Mouse (Mus musculus) lung, embryonic 14.5 days (tissue): ENCODE measurements around the gene G6pc3. TPM values are rescaled to one million over a fixed set of nuclear protein-coding genes. Genes with fewer than 3 reads are reported as not detected.

Source experiments
- ATAC-seq: fragments of 200-750 bp; cut with Nextera tagmentation; 2 replicates; pipeline ENCODE4 v1.8.0; 2017; ENCODE audit warnings: mild to moderate bottlenecking, moderate TSS enrichment, moderate library complexity; ENCODE audit not compliant: insufficient read depth
- DNase-seq: peaks from one replicate; pipeline ENCODE4 v3.0.0-alpha.2; 2015
- H3K27ac ChIP-seq: fragments of 300-500 bp; sonication (generic); 2 replicates; pipeline ENCODE4 v1.5.1; 2014; ENCODE audit warnings: low read depth, mild to moderate bottlenecking, moderate library complexity
- H3K27me3 ChIP-seq: fragments of 300-500 bp; sonication (generic); 2 replicates; pipeline ENCODE4 v1.6.1; 2014; ENCODE audit warnings: low read length, control low read depth; ENCODE audit not compliant: insufficient read depth
- H3K36me3 ChIP-seq: fragments of 300-500 bp; sonication (generic); 2 replicates; pipeline ENCODE4 v1.6.1; 2014; ENCODE audit warnings: control low read depth; ENCODE audit not compliant: insufficient read depth
- H3K4me1 ChIP-seq: fragments of 300-500 bp; sonication (generic); 2 replicates; pipeline ENCODE4 v1.6.1; 2014; ENCODE audit warnings: antibody characterized with exemption, control low read depth; ENCODE audit not compliant: insufficient read depth
- H3K4me2 ChIP-seq: fragments of 300-500 bp; sonication (generic); 2 replicates; pipeline ENCODE4 v1.6.1; 2014; ENCODE audit warnings: mild to moderate bottlenecking
- H3K4me3 ChIP-seq: fragments of 300-500 bp; sonication (generic); 2 replicates; pipeline ENCODE4 v1.5.1; 2014; ENCODE audit warnings: low read depth, low read length
- H3K9ac ChIP-seq: fragments of 300-500 bp; sonication (generic); 2 replicates; pipeline ENCODE4 v1.6.1; 2014
- H3K9me3 ChIP-seq: fragments of 300-500 bp; sonication (generic); 2 replicates; pipeline ENCODE4 v1.6.1; 2016; ENCODE audit warnings: low read depth, low read length, control low read depth
- CTCF ChIP-seq: IDR thresholded peaks from 2 replicates; pipeline ENCODE4 v1.5.1; 2016; ENCODE audit warnings: antibody characterized with exemption, low read depth
- WGBS: fragments of 180-500 bp; shearing (Covaris S2); extraction: QIAGEN DNeasy Blood & Tissue Kit; methylation state at CpG from one replicate; pipeline ENCODE4 v1.1.7; 2014; 5-methylcytosine and 5-hydroxymethylcytosine counted together
- polyA plus RNA-seq: library from polyadenylated mRNA; unstranded; fragments of >200 nt; fragmentation: Nextera tagmentation; extraction: Ambion mirVana; gene quantifications from 2 replicates; pipeline ENCODE4 v1.2.1, GENCODE M21; 2014

Gene G6pc3
- polyA plus RNA-seq, result 31.0 and 34.5 TPM in 2 replicates

- Histone ChIP-seq H3K27me3 (no peaks in the 10 kb centered on the region), H3K9ac (peak within 1 kb of the TSS; percentile 60), H3K36me3 (peaks cover 27% of the 10 kb centered on the region), H3K4me3 (peak within 1 kb of the TSS; percentile 54), H3K9me3 (no peaks in the 10 kb centered on the region), H3K27ac (no peak within 1 kb of the TSS; the same call in 1 of the 2 replicates), H3K4me1 (peaks cover 6% of the 10 kb centered on the region), H3K4me2 (peak within 1 kb of the TSS; percentile 92)
- DNase-seq (peak; percentile 95), ATAC-seq (peak; percentile 87)
- no peak for TF ChIP-seq CTCF
- WGBS, result under 1% methylated on average over 50 of the region's 50 CpGs
Observed at GRCm38 (mm10) chr11:102189461-102190436, at the start of gene G6pc3. Gene G6pc3 (plus strand): TSS chr11:102189620.

- no peaks in the 10 kb centered on the region for H3K9me3 ChIP-seq
- DNase-seq (peak; percentile 86), ATAC-seq (no peak)
- H3K4me1 ChIP-seq, result no peaks in the 10 kb centered on the region
- H3K4me3 ChIP-seq, result no peak overlapping the region
- H3K36me3 ChIP-seq, result no peaks in the 10 kb centered on the region
- TF ChIP-seq CTCF, result peak; percentile 86
- H3K4me2 ChIP-seq, result no peak overlapping the region
- no peak overlapping the region for H3K27ac ChIP-seq
- peaks cover 13% of the 10 kb centered on the region for H3K27me3 ChIP-seq
- WGBS, result 3% methylated on average over 5 of the region's 5 CpGs
- no peak overlapping the region for H3K9ac ChIP-seq
Observed at GRCm38 (mm10) chr11:102140508-102140907, 48.9 kb upstream of the G6pc3 start.

DNA sequence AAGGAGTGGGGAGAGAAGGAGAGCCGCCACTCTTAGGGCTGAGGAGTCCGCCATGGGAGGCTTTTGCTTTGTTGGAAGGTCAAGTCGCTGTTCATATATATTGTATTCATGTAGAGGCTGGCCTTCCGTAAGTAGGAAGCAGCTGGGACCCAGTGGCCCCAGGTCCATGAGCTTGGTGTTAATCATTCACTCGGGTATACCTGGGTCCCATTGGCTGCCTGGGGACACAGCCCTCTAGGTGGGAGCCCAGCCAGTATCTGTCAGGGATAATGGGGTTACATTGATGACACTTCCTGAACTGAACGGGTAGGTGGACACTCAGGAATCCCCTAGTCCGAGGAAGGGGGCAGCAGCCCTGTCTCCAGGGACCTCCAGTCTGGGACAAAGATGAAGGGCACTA, 47.1 kb upstream of the G6pc3 start:
- Histone ChIP-seq H3K4me1 (peaks cover 4% of the 10 kb centered on the region; the same call in 1 of the 2 replicates), H3K36me3 (no peaks in the 10 kb centered on the region), H3K4me2 (no peak overlapping the region), H3K9me3 (no peaks in the 10 kb centered on the region), H3K4me3 (no peak overlapping the region), H3K27ac (no peak overlapping the region), H3K27me3 (peaks cover 31% of the 10 kb centered on the region), H3K9ac (no peak overlapping the region)
- ATAC-seq (no peak), DNase-seq (no peak)
- 48% methylated on average over 7 of the region's 7 CpGs for WGBS
- TF ChIP-seq CTCF, result no peak

GRCm38 (mm10) chr11:102144957-102145470, 44.4 kb upstream of the G6pc3 start:
- WGBS, result 20% methylated on average over 13 of the region's 13 CpGs
- Histone ChIP-seq H3K36me3 (no peaks in the 10 kb centered on the region), H3K4me2 (peak overlapping the region; percentile 59), H3K9me3 (no peaks in the 10 kb centered on the region), H3K27me3 (peaks cover 51% of the 10 kb centered on the region), H3K27ac (no peak overlapping the region), H3K4me3 (peak overlapping the region; percentile 31), H3K4me1 (peaks cover 4% of the 10 kb centered on the region; the same call in 1 of the 2 replicates), H3K9ac (no peak overlapping the region)
- ATAC-seq (no peak), DNase-seq (no peak)
- no peak for TF ChIP-seq CTCF

GRCm38 (mm10) chr11:102145471-102146001, 43.9 kb upstream of the G6pc3 start, which contains the start of gene Nags:
Gene Nags (plus strand): TSS chr11:102145513.
- Histone ChIP-seq H3K4me1 (peaks cover 4% of the 10 kb centered on the region; the same call in 1 of the 2 replicates), H3K4me2 (peak within 1 kb of the TSS; percentile 59), H3K9me3 (no peaks in the 10 kb centered on the region), H3K9ac (no peak within 1 kb of the TSS), H3K27me3 (peaks cover 51% of the 10 kb centered on the region), H3K27ac (no peak within 1 kb of the TSS), H3K4me3 (peak within 1 kb of the TSS; percentile 31), H3K36me3 (no peaks in the 10 kb centered on the region)
- DNase-seq, result peak; percentile 25
- 1% methylated on average over 50 of the region's 50 CpGs for WGBS
- no peak for TF ChIP-seq CTCF
- ATAC-seq, result peak; percentile 10; the same call in 1 of the 2 replicates

- Histone ChIP-seq H3K27me3 (peaks cover 51% of the 10 kb centered on the region), H3K9me3 (no peaks in the 10 kb centered on the region), H3K4me3 (peak overlapping the region; percentile 31), H3K4me1 (peaks cover 4% of the 10 kb centered on the region; the same call in 1 of the 2 replicates), H3K9ac (no peak overlapping the region), H3K36me3 (no peaks in the 10 kb centered on the region), H3K4me2 (peak overlapping the region; percentile 59), H3K27ac (no peak overlapping the region)
- ATAC-seq, result no peak
- DNase-seq, result peak; percentile 18
- 5% methylated on average over 16 of the region's 16 CpGs for WGBS
- TF ChIP-seq CTCF, result no peak
Observed at GRCm38 (mm10) chr11:102146005-102146404, 43.4 kb upstream of the G6pc3 start.
